Mouse (Mus musculus) liver, postnatal 0 days (tissue): ENCODE data around the gene Col2a1.

Source experiments
- CTCF ChIP-seq: sonication (generic); IDR thresholded peaks from 2 replicates; pipeline ENCODE4 v1.5.1; 2016; ENCODE audit warnings: antibody characterized with exemption, low read depth
- EP300 ChIP-seq: IDR thresholded peaks from 2 replicates; pipeline ENCODE4 v1.6.1; 2016; ENCODE audit warnings: antibody characterized with exemption, low read depth, mild to moderate bottlenecking

- TF ChIP-seq CTCF (no peak), EP300 (no peak)
These were observed 31.9 kb downstream of the Col2a1 start for GRCm38 (mm10) chr15:97972580-97972979.
